In the genomic region with DNA sequence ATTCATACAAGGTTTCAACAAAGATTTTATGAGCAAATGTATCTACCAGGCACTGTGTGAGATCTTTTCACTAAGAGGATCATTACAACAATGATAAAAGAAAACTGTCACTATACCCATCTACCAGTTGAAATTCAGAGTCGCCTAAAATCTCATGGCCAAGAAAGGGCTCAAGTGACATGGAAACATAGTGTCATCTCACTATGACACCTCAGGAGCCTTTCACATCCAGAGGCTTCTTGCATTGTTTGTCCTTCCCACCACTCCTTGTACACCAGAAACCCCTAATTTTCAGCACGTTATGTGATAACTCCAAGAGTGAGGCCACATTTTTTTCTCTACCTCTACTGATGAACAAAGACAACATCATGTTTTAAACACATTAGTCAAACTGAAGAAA, we compare ENCODE assay signal across 12 mouse cellular contexts. TPM values are rescaled to one million over a fixed set of nuclear protein-coding genes. Genes with fewer than 3 reads are reported as not detected.
A peak's percentile ranks its signal among the peaks of the same experiment; 100 is the strongest.
DNase-seq lines count a peak whose midpoint lies in the region; ATAC-seq and TF ChIP-seq lines count a peak whose summit lies in the region.
"Had no signal": no experiment of that assay in that cellular context is flagged by ENCODE, and none has a peak within 500 bp of the region (broad histone marks: within the 10 kb centered on the region; RNA-seq: fewer than 3 reads in every experiment).

No protein-coding gene starts in this region.

- H3K27ac ChIP-seq in gastrocnemius, adult 2 months = no peak overlapping the region
- no peak overlapping the region for H3K27ac ChIP-seq in kidney, embryonic 15.5 days
- H3K27ac ChIP-seq in liver, embryonic 12.5 days = no peak overlapping the region
- H3K27ac ChIP-seq: embryonic facial prominence, embryonic 15.5 days; forebrain, embryonic 15.5 days had no signal

- intact Hi-C loops in gastrocnemius, adult 2 months (cut with DNase I) = no loop called here

- DNase-seq in gastrocnemius, adult 2 months = no peak
- no peak for DNase-seq in gastrocnemius, postnatal 10 days
- DNase-seq in kidney, postnatal 4 days = no peak
- DNase-seq in 416B (ENCODE audit: low read depth) = peak; percentile 64
- no peak for DNase-seq in right cerebral cortex, postnatal 4 days
- no peak for DNase-seq in layer of hippocampus, adult 11-12 months (ENCODE audit: low spot score)
- DNase-seq: cerebellum, postnatal 25 days; lung, postnatal 10 days had no signal

- peaks cover 5% of the 10 kb centered on the region for H3K4me1 ChIP-seq in kidney, embryonic 15.5 days
- H3K4me1 ChIP-seq in liver, embryonic 12.5 days = peaks cover 29% of the 10 kb centered on the region; the same call in 1 of the 2 replicates
- H3K4me1 ChIP-seq: embryonic facial prominence, embryonic 15.5 days; forebrain, embryonic 15.5 days had no signal

- no peaks in the 10 kb centered on the region for H3K36me3 ChIP-seq in kidney, embryonic 15.5 days
- H3K36me3 ChIP-seq in liver, embryonic 12.5 days = no peaks in the 10 kb centered on the region
- H3K36me3 ChIP-seq: embryonic facial prominence, embryonic 15.5 days; forebrain, embryonic 15.5 days had no signal

- WGBS in kidney, embryonic 15.5 days = 79% methylated on average over 2 of the region's 2 CpGs
- 30% methylated on average over 2 of the region's 2 CpGs for WGBS in liver, embryonic 12.5 days (ENCODE audit: insufficient replicate concordance)

- H3K27me3 ChIP-seq in kidney, embryonic 15.5 days = no peaks in the 10 kb centered on the region
- H3K27me3 ChIP-seq in liver, embryonic 12.5 days (replicated peaks) = no peaks in the 10 kb centered on the region
- H3K27me3 ChIP-seq: embryonic facial prominence, embryonic 15.5 days; forebrain, embryonic 15.5 days had no signal

- peak overlapping the region; percentile 14 for H3K4me2 ChIP-seq in kidney, embryonic 15.5 days
- H3K4me2 ChIP-seq in liver, embryonic 12.5 days = peak overlapping the region; percentile 41
- H3K4me2 ChIP-seq: embryonic facial prominence, embryonic 15.5 days; forebrain, embryonic 15.5 days had no signal

- TF ChIP-seq CTCF in gastrocnemius, adult 2 months (IDR thresholded peaks at IDR 0.05) = no peak

- H3K9me3 ChIP-seq in kidney, embryonic 15.5 days (replicated peaks) = no peaks in the 10 kb centered on the region
- H3K9me3 ChIP-seq in liver, embryonic 12.5 days (replicated peaks) = no peaks in the 10 kb centered on the region
- H3K9me3 ChIP-seq: embryonic facial prominence, embryonic 15.5 days; forebrain, embryonic 15.5 days had no signal

- peak overlapping the region; percentile 62 for H3K4me3 ChIP-seq in gastrocnemius, adult 2 months
- H3K4me3 ChIP-seq in kidney, embryonic 15.5 days (replicated peaks) = peak overlapping the region; percentile 13
- peak overlapping the region; percentile 37 for H3K4me3 ChIP-seq in liver, embryonic 12.5 days
- H3K4me3 ChIP-seq: embryonic facial prominence, embryonic 15.5 days; forebrain, embryonic 15.5 days had no signal

- ATAC-seq in kidney, embryonic 15.5 days (replicated peaks; ENCODE audit: low FRiP score) = no peak
- ATAC-seq in liver, embryonic 12.5 days = no peak
- ATAC-seq: forebrain, embryonic 15.5 days had no signal

- no peak overlapping the region for H3K9ac ChIP-seq in kidney, embryonic 15.5 days
- H3K9ac ChIP-seq in liver, embryonic 12.5 days = no peak overlapping the region; the same call in 1 of the 2 replicates
- H3K9ac ChIP-seq: embryonic facial prominence, embryonic 15.5 days; forebrain, embryonic 15.5 days had no signal

RNA-seq across cellular contexts. Expression of gene Klhl6, which starts 1.2 kb away (rescaled TPM):
- 1 to 10 TPM in 1 of 2 experiments, under 1 TPM in 1; 0.64 to 1.1 TPM for total RNA-seq in gastrocnemius, adult 2 months (2021)
- total RNA-seq in gastrocnemius, postnatal 10 days (2021) = 1 to 10 TPM; 3.3 to 5.4 TPM
- 15.3 and 17.2 TPM in 2 replicates for polyA plus RNA-seq in kidney, embryonic 15.5 days (2015; fragmentation: Nextera tagmentation; extraction: Ambion mirVana)
- polyA plus RNA-seq in liver, embryonic 12.5 days (2016; fragmentation: Nextera tagmentation; extraction: Ambion mirVana) = 17.4 and 18.0 TPM in 2 replicates
